Mouse (Mus musculus) MEL (cell line): ENCODE data around the gene Morn1.

Source experiments
- BHLHE40 ChIP-seq: IDR thresholded peaks from 2 replicates; pipeline ENCODE4 v1.6.1; 2012; ENCODE audit warnings: low read depth, mild to moderate bottlenecking, inconsistent platforms, low read length, improper control_type of control experiment, borderline replicate concordance
- CHD1 ChIP-seq: IDR thresholded peaks from 2 replicates; pipeline ENCODE4 v1.6.1; 2012; ENCODE audit warnings: low read depth, mild to moderate bottlenecking, inconsistent platforms, low read length, improper control_type of control experiment
- CTCF ChIP-seq, 3 experiments: IDR thresholded peaks in 2 of 3; conservative IDR thresholded peaks in 1 of 3; 2 replicates each; pipeline ENCODE4 v1.5.1; 2011 to 2012; ENCODE audit warnings: low read length in 3 of 3, low read depth in 2 of 3, mild to moderate bottlenecking in 2 of 3, improper control_type of control experiment in 1 of 3, inconsistent platforms in 1 of 3, mixed read lengths in 1 of 3, moderate library complexity in 1 of 3; ENCODE audit not compliant: control insufficient read depth in 1 of 3, insufficient read depth in 1 of 3, poor library complexity in 1 of 3, severe bottlenecking in 1 of 3
- EP300 ChIP-seq, 2 experiments: IDR thresholded peaks; 2 replicates each; pipeline ENCODE4 v1.6.1; 2011; ENCODE audit warnings: improper control_type of control experiment in 2 of 2, low read length in 2 of 2, low read depth in 1 of 2, mild to moderate bottlenecking in 1 of 2
- KAT2A ChIP-seq: conservative IDR thresholded peaks from 2 replicates; pipeline ENCODE4 v1.6.1; 2012; ENCODE audit warnings: low read depth, low read length, improper control_type of control experiment, inconsistent platforms
- POLR2AphosphoS2 ChIP-seq: IDR thresholded peaks from 2 replicates; pipeline ENCODE4 v1.6.1; 2011; ENCODE audit warnings: low read length, improper control_type of control experiment
- RAD21 ChIP-seq: IDR thresholded peaks from 2 replicates; pipeline ENCODE4 v1.6.1; 2011; ENCODE audit warnings: mild to moderate bottlenecking, low read depth, low read length, improper control_type of control experiment
- ZNF384 ChIP-seq: IDR thresholded peaks from 2 replicates; pipeline ENCODE4 v1.6.1; 2012; ENCODE audit warnings: low read depth, mild to moderate bottlenecking, inconsistent platforms, low read length, improper control_type of control experiment

GRCm38 (mm10) chr4:155058325-155058724 lies 28.1 kb upstream of the Morn1 start:
- TF ChIP-seq ZNF384 (no peak), CTCF (IDR thresholded peaks at IDR 0.05 in 2 of 3, conservative IDR thresholded peaks at IDR 0.05 in 1 of 3; ENCODE audit: control insufficient read depth in 1 of 3, insufficient read depth in 1 of 3, low read depth in 2 of 3, low read length in 3 of 3, poor library complexity in 1 of 3, severe bottlenecking in 1 of 3) (no peak), BHLHE40 (no peak), EP300 (IDR thresholded peaks at IDR 0.05; ENCODE audit: low read depth in 1 of 2, low read length in 2 of 2) (no peak), RAD21 (no peak), POLR2AphosphoS2 (no peak), CHD1 (no peak), KAT2A (no peak)
